Mouse (Mus musculus): Measurements from ENCODE around the gene Tiam2. TPM values are rescaled to one million over a fixed set of nuclear protein-coding genes. Genes with fewer than 3 reads are reported as not detected.
A peak's percentile ranks its signal among the peaks of the same experiment; 100 is the strongest.

Gene Tiam2
- total RNA-seq, 2 experiments from 2014 or later = 2.2 to 7.2 TPM

GRCm38 (mm10) chr17:3448725-3449124, 122.4 kb downstream of the Tiam2 start:
- peak; percentile 63 for DNase-seq (ENCODE audit: low spot score)

GRCm38 (mm10) chr17:3451077-3451476, 124.7 kb downstream of the Tiam2 start:
- peak; percentile 33 for DNase-seq (ENCODE audit: low spot score)

- DNase-seq (ENCODE audit: low spot score) = no peak
These were observed 126.4 kb downstream of the Tiam2 start for GRCm38 (mm10) chr17:3452571-3453311.

- no peak for DNase-seq (ENCODE audit: low spot score)
These were observed 127.6 kb downstream of the Tiam2 start for GRCm38 (mm10) chr17:3453946-3454345.

GRCm38 (mm10) chr17:3454850-3455249, 128.5 kb downstream of the Tiam2 start:
- no peak for DNase-seq (ENCODE audit: low spot score)

GRCm38 (mm10) chr17:3457914-3458681, 131.7 kb downstream of the Tiam2 start:
- DNase-seq (ENCODE audit: low spot score) = no peak

GRCm38 (mm10) chr17:3465861-3466260, 139.5 kb downstream of the Tiam2 start:
- DNase-seq (ENCODE audit: low spot score) = no peak

- DNase-seq (ENCODE audit: low spot score) = no peak
These were observed 140.3 kb downstream of the Tiam2 start for GRCm38 (mm10) chr17:3466681-3467080.

GRCm38 (mm10) chr17:3467636-3468324, 141.4 kb downstream of the Tiam2 start:
- no peak for DNase-seq (ENCODE audit: low spot score)

- DNase-seq (ENCODE audit: low spot score) = no peak
These were observed 145.6 kb downstream of the Tiam2 start for GRCm38 (mm10) chr17:3472018-3472417.

GRCm38 (mm10) chr17:3476546-3476945, 150.2 kb downstream of the Tiam2 start:
- DNase-seq (ENCODE audit: low spot score) = no peak

- no peak for DNase-seq (ENCODE audit: low spot score)
These were observed 155.5 kb downstream of the Tiam2 start for GRCm38 (mm10) chr17:3481576-3482575.

GRCm38 (mm10) chr17:3483091-3483490, 156.7 kb downstream of the Tiam2 start:
- DNase-seq (ENCODE audit: low spot score) = no peak

- no peak for DNase-seq (ENCODE audit: low spot score)
These were observed 159.5 kb downstream of the Tiam2 start for GRCm38 (mm10) chr17:3485851-3486250.

- no peak for DNase-seq (ENCODE audit: low spot score)
These were observed 160.8 kb downstream of the Tiam2 start for GRCm38 (mm10) chr17:3487211-3487610.

GRCm38 (mm10) chr17:3487721-3488601, 161.6 kb downstream of the Tiam2 start:
- DNase-seq (ENCODE audit: low spot score) = no peak

- DNase-seq (ENCODE audit: low spot score) = no peak
These were observed 164.0 kb downstream of the Tiam2 start for GRCm38 (mm10) chr17:3490216-3490895.

GRCm38 (mm10) chr17:3491065-3491464, 164.7 kb downstream of the Tiam2 start:
- DNase-seq (ENCODE audit: low spot score) = no peak

GRCm38 (mm10) chr17:3491667-3492066, 165.3 kb downstream of the Tiam2 start:
- no peak for DNase-seq (ENCODE audit: low spot score)
